8 mouse cellular contexts compared by ENCODE assay signal in the genomic region with DNA sequence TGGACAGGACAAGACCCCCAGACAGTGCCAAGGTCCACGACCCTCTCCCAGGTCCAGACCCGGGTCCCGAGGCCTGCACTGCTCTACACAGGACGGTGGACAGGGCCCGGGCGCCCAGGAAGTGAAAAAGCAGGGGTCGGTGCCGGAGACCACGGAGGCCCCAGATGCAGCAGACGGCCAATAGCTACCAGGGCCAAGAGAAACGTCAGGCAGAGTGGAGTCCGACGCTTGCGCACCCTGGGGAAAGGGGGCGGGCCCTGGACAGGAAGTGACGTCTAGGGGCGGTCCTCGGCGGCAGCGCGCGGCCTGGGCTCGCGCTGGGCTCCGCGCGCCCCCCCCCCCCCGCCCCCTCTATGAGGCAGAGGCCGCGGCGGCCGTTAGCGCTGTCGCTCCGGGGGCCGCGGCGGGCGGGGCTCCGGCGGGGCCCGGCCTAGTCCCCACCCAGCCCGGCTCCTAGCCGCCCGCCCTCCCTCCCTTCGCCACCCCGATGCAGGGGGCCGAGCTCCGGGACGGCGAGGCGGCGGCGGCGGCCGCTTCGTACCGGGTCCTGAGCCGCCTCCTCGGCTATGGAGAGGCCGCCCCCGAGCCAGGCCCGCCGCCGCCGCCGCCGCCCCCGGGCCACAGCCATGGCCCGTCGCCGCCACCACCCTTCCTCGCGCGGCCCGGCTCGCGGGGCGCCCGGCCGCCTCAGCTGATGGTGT. TPM values are rescaled to one million over a fixed set of nuclear protein-coding genes. Genes with fewer than 3 reads are reported as not detected.
DNase-seq lines count a peak whose midpoint lies in the region; ATAC-seq and TF ChIP-seq lines count a peak whose summit lies in the region.

A gene (plus strand): TSS at position 604 of the 701 bp plus-strand sequence.

- peak within 1 kb of the TSS; percentile 90 for H3K4me2 ChIP-seq in embryonic facial prominence, embryonic 13.5 days
- H3K4me2 ChIP-seq in limb, embryonic 14.5 days (replicated peaks; ENCODE audit: low read depth, low read length, severe bottlenecking), result peak within 1 kb of the TSS; percentile 84
- peak within 1 kb of the TSS; percentile 95 for H3K4me2 ChIP-seq in midbrain, postnatal 0 days (ENCODE audit: low read depth, low read length, poor library complexity, severe bottlenecking)

- 0 out of 2 replicates have a peak, but pooled peaks cover 2% of the 10 kb centered on the region for H3K36me3 ChIP-seq in embryonic facial prominence, embryonic 13.5 days
- no peaks in the 10 kb centered on the region; the same call in 1 of the 2 replicates for H3K36me3 ChIP-seq in limb, embryonic 14.5 days (ENCODE audit: control insufficient read depth, insufficient read depth, low read length)
- H3K36me3 ChIP-seq in midbrain, postnatal 0 days (ENCODE audit: insufficient read depth, low read length), result no peaks in the 10 kb centered on the region

- H3K9ac ChIP-seq in embryonic facial prominence, embryonic 13.5 days, result peak within 1 kb of the TSS; percentile 98
- peak within 1 kb of the TSS; percentile 91 for H3K9ac ChIP-seq in limb, embryonic 14.5 days (ENCODE audit: low read depth, low read length, severe bottlenecking)
- peak within 1 kb of the TSS; percentile 98 for H3K9ac ChIP-seq in midbrain, postnatal 0 days (replicated peaks; ENCODE audit: low read length, poor library complexity, severe bottlenecking)

- peaks cover 29% of the 10 kb centered on the region for H3K4me1 ChIP-seq in embryonic facial prominence, embryonic 13.5 days
- peaks cover 28% of the 10 kb centered on the region for H3K4me1 ChIP-seq in limb, embryonic 14.5 days (ENCODE audit: control insufficient read depth, insufficient read depth, low read length)
- H3K4me1 ChIP-seq in midbrain, postnatal 0 days (ENCODE audit: insufficient read depth, low read length), result peaks cover 13% of the 10 kb centered on the region

- peak; percentile 87 for DNase-seq in 3134 (ENCODE audit: extremely low read depth, insufficient read length, low spot score)
- peak; percentile 96 to 98 for DNase-seq in adrenal gland, postnatal 36 days
- peak; percentile 94 for DNase-seq in heart, adult 8-10 months (ENCODE audit: low spot score)
- peak; percentile 95 for DNase-seq in kidney, adult 9 months
- DNase-seq in limb, embryonic 14.5 days (ENCODE audit: low spot score), result peak; percentile 90
- peak; percentile 96 for DNase-seq in midbrain, postnatal 0 days (ENCODE audit: low spot score)
- peak; percentile 92 to 93 for DNase-seq in spleen, postnatal 14 days (ENCODE audit: low spot score in 2 of 2)

- no peaks in the 10 kb centered on the region for H3K9me3 ChIP-seq in embryonic facial prominence, embryonic 13.5 days
- H3K9me3 ChIP-seq in limb, embryonic 14.5 days (ENCODE audit: control insufficient read depth, low read length), result no peaks in the 10 kb centered on the region
- no peaks in the 10 kb centered on the region for H3K9me3 ChIP-seq in midbrain, postnatal 0 days (ENCODE audit: low read length)

- H3K27ac ChIP-seq in embryonic facial prominence, embryonic 13.5 days, result peak within 1 kb of the TSS; percentile 87
- H3K27ac ChIP-seq in limb, embryonic 14.5 days (replicated peaks; ENCODE audit: low read depth, low read length), result peak within 1 kb of the TSS; percentile 79
- peak within 1 kb of the TSS; percentile 83 for H3K27ac ChIP-seq in midbrain, postnatal 0 days (ENCODE audit: low read depth, low read length)

- no peaks in the 10 kb centered on the region for H3K27me3 ChIP-seq in embryonic facial prominence, embryonic 13.5 days
- no peaks in the 10 kb centered on the region for H3K27me3 ChIP-seq in limb, embryonic 14.5 days (ENCODE audit: control insufficient read depth, insufficient read depth, low read length)
- no peaks in the 10 kb centered on the region for H3K27me3 ChIP-seq in midbrain, postnatal 0 days (ENCODE audit: insufficient read depth, low read length)

- H3K4me3 ChIP-seq in embryonic facial prominence, embryonic 13.5 days, result peak within 1 kb of the TSS; percentile 97
- H3K4me3 ChIP-seq in limb, embryonic 14.5 days (replicated peaks; ENCODE audit: low read length), result peak within 1 kb of the TSS; percentile 96
- peak within 1 kb of the TSS; percentile 96 for H3K4me3 ChIP-seq in midbrain, postnatal 0 days (ENCODE audit: low read depth, low read length)

- under 1% methylated on average over 19 of the region's 81 CpGs for WGBS in embryonic facial prominence, embryonic 13.5 days
- WGBS in limb, embryonic 14.5 days, result 2% methylated on average over 14 of the region's 81 CpGs
- under 1% methylated on average over 15 of the region's 81 CpGs for WGBS in midbrain, postnatal 0 days

- ATAC-seq in embryonic facial prominence, embryonic 13.5 days (ENCODE audit: insufficient number of reproducible peaks, insufficient read depth, low FRiP score, low TSS enrichment, low read depth), result peak; percentile 94
- ATAC-seq in limb, embryonic 14.5 days (ENCODE audit: low FRiP score, low read depth), result peak; percentile 95
- ATAC-seq in midbrain, postnatal 0 days (ENCODE audit: low FRiP score), result peak; percentile 97

- no peak for TF ChIP-seq POLR2A in limb, embryonic 14.5 days (IDR thresholded peaks at IDR 0.05; ENCODE audit: borderline replicate concordance, extremely low read depth, insufficient read depth, insufficient read length)

- TF ChIP-seq CTCF in midbrain, postnatal 0 days (IDR thresholded peaks at IDR 0.05), result no peak

RNA-seq across cellular contexts. Expression of the gene that starts here (rescaled TPM):
- total RNA-seq in adrenal gland, postnatal 36 days (2021), result 10 to 100 TPM; 20.6 to 22.1 TPM
- polyA plus RNA-seq in embryonic facial prominence, embryonic 13.5 days (2015; fragmentation: Nextera tagmentation; extraction: Ambion mirVana), result 4.7 and 5.3 TPM in 2 replicates
- 10 to 100 TPM; 19.2 to 23.4 (median 20.0) TPM for total RNA-seq in heart, adult 8-10 months (2022)
- 13.7 and 14.1 TPM in 2 replicates for polyA plus RNA-seq in limb, embryonic 14.5 days (2012; rRNA removed)
- 2.6 and 3.0 TPM in 2 replicates for polyA plus RNA-seq in limb, embryonic 14.5 days (2014; fragmentation: Nextera tagmentation; extraction: Ambion mirVana)
- 54.9 and 60.4 TPM in 2 replicates for total RNA-seq in midbrain, postnatal 0 days (2014; rRNA removed)
- polyA plus RNA-seq in midbrain, postnatal 0 days (2015; fragmentation: Nextera tagmentation; extraction: Ambion mirVana), result 6.9 and 7.4 TPM in 2 replicates

Comparison
In these comparisons a context has a peak if more than half of its experiments do, and no peak if none do; other contexts are left out.
1. Peak in every context shown above with its lines: DNase-seq, ATAC-seq, H3K4me3 ChIP-seq and H3K27ac ChIP-seq.